Mouse (Mus musculus): ENCODE measurements at regions not wholly inside any gene's neighbourhood (a gene's known extent, or its start where the extent isn't known, plus 50 kb on each side); places are given as distances from the start of the nearest gene placed in this dataset.
A peak's percentile ranks its signal among the peaks of the same experiment; 100 is the strongest.

DNA sequence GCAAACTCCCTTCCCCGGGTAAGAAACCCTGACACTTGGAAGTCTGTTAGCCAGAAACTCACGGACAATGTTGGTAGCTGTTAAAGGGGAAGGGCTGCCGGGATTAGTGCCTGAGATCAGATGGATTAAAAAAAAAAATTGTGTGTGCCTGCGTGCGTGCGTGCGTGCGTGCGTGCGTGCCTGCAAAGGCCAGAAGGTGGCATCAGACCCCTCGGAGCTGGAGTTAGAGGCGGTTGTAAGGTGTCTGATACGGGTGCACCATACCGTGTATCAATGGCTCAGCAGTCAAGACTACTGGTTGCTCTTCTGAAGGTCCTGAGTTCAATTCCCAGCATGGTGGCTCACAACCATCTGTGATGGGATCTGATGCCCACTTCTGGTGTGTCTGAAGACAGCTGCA lies 59.0 kb upstream of the Ccdc167 start:
- no peak for DNase-seq (ENCODE audit: low spot score)

DNA sequence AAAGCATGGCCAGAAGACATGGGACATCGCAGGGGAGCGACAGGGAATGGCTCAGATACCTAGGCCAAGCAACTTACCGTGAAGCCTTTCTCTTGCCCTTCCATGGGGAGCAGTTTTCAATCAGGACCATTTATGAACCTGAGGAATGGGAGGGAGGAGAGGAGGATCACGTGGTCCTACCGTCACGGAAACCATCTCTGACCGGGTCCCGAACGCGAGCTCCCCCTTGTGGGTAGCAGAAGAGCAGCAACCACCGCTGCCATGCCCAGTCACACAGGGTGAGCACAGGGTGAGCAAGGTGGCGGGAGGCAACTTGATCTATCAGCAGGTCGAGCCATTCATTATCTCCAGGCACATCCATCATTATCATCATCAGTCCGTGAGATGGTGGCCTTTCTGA lies 56.5 kb upstream of the Ccdc167 start:
- DNase-seq (ENCODE audit: low spot score), result peak; percentile 49

DNA sequence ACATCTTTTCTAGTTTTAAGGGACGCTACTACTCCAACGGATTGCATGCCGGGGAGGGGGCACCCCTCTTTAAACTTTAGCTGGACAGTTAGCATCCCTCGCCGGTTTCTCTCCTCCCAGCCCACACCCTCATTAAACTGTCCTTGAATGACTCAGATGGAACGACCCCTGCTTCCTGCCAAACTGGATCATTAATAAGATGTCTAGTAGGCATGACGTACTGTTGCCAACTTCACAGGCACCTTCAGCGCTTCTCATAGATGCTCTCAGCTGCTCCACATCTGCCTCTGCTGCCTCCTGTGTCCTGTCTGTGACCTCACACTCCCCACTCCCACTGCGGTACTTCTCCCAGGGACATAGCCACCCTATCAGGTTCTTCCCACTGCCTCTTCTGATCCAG lies 54.1 kb upstream of the Ccdc167 start:
- DNase-seq (ENCODE audit: low spot score), result no peak

DNA sequence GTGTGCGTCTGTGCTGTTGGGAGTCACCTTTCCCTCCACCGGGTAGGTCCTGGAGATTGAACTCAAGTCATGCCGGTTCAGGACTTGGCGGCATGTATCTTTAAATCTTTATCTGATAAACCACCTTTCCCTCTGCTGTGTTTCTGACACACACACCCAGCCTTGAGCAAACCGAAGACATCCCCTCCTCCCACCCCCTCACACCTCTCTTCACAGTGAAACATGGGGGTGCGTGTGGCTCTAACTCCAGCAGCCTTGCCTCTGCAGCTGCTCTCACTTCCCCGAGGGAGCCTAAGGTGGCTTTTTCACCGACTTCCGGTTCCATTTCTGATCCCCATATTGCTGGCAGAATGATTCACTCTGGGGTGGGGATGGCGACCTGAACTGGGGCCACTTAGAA lies 52.8 kb upstream of the Ccdc167 start:
- no peak for DNase-seq (ENCODE audit: low spot score)

DNA sequence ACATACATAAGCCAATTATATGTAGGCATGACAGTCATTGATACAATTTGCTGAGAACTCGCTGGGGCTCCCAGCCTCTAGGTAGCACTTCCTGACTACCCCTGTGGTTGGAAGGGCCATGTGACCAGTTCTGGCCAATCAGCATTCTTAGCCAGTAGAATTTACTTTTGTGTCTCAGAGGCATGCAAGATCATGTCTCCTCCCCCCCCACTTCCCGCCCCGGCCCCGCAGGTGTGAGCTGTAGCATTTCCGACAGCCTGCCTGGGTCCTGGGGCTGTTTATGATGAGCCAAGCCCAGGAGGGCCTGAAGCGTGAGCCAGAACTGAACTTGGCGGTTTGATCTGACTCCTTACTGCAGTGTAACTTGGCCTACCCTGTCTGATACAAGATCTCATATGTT lies 52.3 kb upstream of the Ccdc167 start:
- DNase-seq (ENCODE audit: low spot score), result no peak

DNA sequence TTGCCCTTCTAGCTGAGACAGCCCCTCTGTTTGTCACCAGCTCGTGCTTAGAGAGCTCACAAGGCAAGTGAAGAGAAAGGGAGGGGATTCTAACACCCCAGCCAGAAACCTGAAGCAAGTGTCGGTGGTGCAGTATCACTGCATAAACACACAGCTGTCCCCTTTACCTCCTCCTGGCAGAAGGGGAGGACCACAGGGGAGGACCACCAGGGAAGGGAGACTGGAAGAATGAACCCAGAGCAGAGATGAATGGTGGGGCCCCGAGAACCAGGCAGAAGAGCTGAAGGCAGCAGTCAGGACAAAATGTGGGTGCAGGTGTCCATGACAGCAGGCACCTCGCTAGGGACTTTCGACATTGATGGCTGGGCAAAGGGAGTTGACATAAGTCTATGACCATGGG lies 51.8 kb upstream of the Ccdc167 start:
- no peak for DNase-seq (ENCODE audit: low spot score)
